Mouse (Mus musculus) kidney, postnatal 0 days (tissue): ENCODE measurements around the gene Whamm. TPM values are rescaled to one million over a fixed set of nuclear protein-coding genes. Genes with fewer than 3 reads are reported as not detected.

Experiments used
- ATAC-seq: fragments of 200-750 bp; cut with Nextera tagmentation; replicated peaks from 2 replicates; pipeline ENCODE4 v1.8.0; 2017; ENCODE audit warnings: low read depth, moderate number of reproducible peaks, moderate TSS enrichment, moderate library complexity; ENCODE audit not compliant: low FRiP score
- DNase-seq: peaks from one replicate; pipeline ENCODE4 v3.0.0-alpha.2; 2016; ENCODE audit warnings: low spot score
- H3K27ac ChIP-seq: fragments of 300-500 bp; sonication (generic); 2 replicates; pipeline ENCODE4 v1.5.1; 2014; ENCODE audit warnings: mild to moderate bottlenecking
- H3K27me3 ChIP-seq: fragments of 300-500 bp; sonication (generic); 2 replicates; pipeline ENCODE4 v1.6.1; 2014; ENCODE audit warnings: low read length, mixed read lengths; ENCODE audit not compliant: insufficient read depth
- H3K36me3 ChIP-seq: fragments of 300-500 bp; sonication (generic); 2 replicates; pipeline ENCODE4 v1.6.1; 2014; ENCODE audit warnings: low read length, mixed read lengths; ENCODE audit not compliant: insufficient read depth
- H3K4me1 ChIP-seq: fragments of 300-500 bp; sonication (generic); replicated peaks from 2 replicates; pipeline ENCODE4 v1.6.1; 2014; ENCODE audit warnings: antibody characterized with exemption, low read length, mixed read lengths; ENCODE audit not compliant: insufficient read depth
- H3K4me2 ChIP-seq: fragments of 300-500 bp; sonication (generic); 2 replicates; pipeline ENCODE4 v1.6.1; 2014; ENCODE audit warnings: mild to moderate bottlenecking, low read length, moderate library complexity, mixed read lengths
- H3K4me3 ChIP-seq: fragments of 300-500 bp; sonication (generic); replicated peaks from 2 replicates; pipeline ENCODE4 v1.5.1; 2014; ENCODE audit warnings: low read depth, low read length
- H3K9ac ChIP-seq: fragments of 300-500 bp; sonication (generic); 2 replicates; pipeline ENCODE4 v1.6.1; 2014; ENCODE audit warnings: low read depth, low read length
- H3K9me3 ChIP-seq: fragments of 300-500 bp; sonication (generic); replicated peaks from 2 replicates; pipeline ENCODE4 v1.6.1; 2016; ENCODE audit warnings: low read length, inconsistent platforms, mixed read lengths
- CTCF ChIP-seq: IDR thresholded peaks from 2 replicates; pipeline ENCODE4 v1.5.1; 2016; ENCODE audit warnings: antibody characterized with exemption, low read depth, mild to moderate bottlenecking, moderate library complexity
- WGBS: fragments of 180-500 bp; shearing (Covaris S2); extraction: QIAGEN DNeasy Blood & Tissue Kit; methylation state at CpG from one replicate; pipeline ENCODE4 v1.1.7; 2014; 5-methylcytosine and 5-hydroxymethylcytosine counted together
- polyA plus RNA-seq: library from polyadenylated mRNA; unstranded; fragments of >200 nt; fragmentation: Nextera tagmentation; extraction: Ambion mirVana; gene quantifications from 2 replicates; pipeline ENCODE4 v1.2.1, GENCODE M21; 2015

Whamm gene
- polyA plus RNA-seq, 1 experiment from 2014 or later = 5.7 TPM

DNA sequence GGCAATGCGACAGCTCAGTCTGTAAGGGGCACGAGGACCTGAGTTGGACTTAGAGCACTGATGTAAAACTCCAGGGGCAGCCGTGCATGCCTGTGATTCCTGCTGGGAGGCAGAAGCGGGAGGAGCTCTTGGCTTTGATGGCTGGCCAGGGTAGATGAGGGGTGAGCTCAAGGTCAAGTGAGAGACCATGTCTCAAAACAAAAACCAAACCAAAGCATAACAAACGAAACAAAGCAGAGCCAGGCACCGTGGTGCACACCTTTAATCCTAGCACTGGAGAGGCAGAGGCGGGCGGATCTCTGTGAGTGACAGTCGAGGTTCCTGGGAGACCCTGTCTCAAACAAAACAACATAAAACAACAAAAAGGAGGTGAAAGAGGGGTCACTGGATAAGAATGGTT lies 44.0 kb downstream of the Whamm start:
- Histone ChIP-seq H3K4me3 (no peak overlapping the region), H3K9ac (no peak overlapping the region), H3K36me3 (no peaks in the 10 kb centered on the region), H3K27ac (no peak overlapping the region), H3K4me2 (no peak overlapping the region), H3K9me3 (no peaks in the 10 kb centered on the region), H3K4me1 (no peaks in the 10 kb centered on the region), H3K27me3 (no peaks in the 10 kb centered on the region)
- ATAC-seq (no peak), DNase-seq (no peak)
- TF ChIP-seq CTCF = no peak
- WGBS = 63% methylated on average over 8 of the region's 9 CpGs

- Histone ChIP-seq H3K27ac (no peak overlapping the region), H3K27me3 (no peaks in the 10 kb centered on the region), H3K4me2 (no peak overlapping the region), H3K4me1 (no peaks in the 10 kb centered on the region), H3K4me3 (no peak overlapping the region), H3K9ac (no peak overlapping the region), H3K36me3 (no peaks in the 10 kb centered on the region), H3K9me3 (no peaks in the 10 kb centered on the region; the same call in 1 of the 2 replicates)
- WGBS = 75% methylated on average over 4 of the region's 4 CpGs
- TF ChIP-seq CTCF = no peak
- ATAC-seq (no peak), DNase-seq (no peak)
Measured at GRCm38 (mm10) chr7:81622793-81623192, 51.7 kb downstream of the Whamm start.

DNA sequence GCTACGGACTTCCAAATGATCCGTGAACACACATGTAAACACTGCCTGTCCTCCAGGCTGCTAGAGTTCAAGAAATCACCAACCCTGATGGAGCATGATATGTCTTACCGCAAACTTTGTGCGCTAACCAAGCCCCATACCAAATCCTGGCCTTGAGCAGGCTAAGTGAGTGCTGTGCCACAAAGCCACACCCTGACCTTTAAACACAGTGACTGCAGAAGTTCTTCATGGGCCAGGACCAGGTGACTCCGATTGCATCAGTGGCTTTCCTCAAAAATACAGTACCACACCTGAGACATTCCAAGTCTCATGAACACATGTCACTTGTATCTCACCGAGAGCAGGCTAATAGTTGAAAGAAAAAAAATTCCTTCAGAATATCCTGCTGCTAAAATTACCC lies 52.7 kb downstream of the Whamm start:
- Histone ChIP-seq H3K9me3 (no peaks in the 10 kb centered on the region; the same call in 1 of the 2 replicates), H3K36me3 (no peaks in the 10 kb centered on the region), H3K4me2 (no peak overlapping the region), H3K9ac (no peak overlapping the region), H3K27ac (no peak overlapping the region), H3K27me3 (no peaks in the 10 kb centered on the region), H3K4me3 (no peak overlapping the region), H3K4me1 (no peaks in the 10 kb centered on the region)
- TF ChIP-seq CTCF = no peak
- ATAC-seq = no peak
- DNase-seq = no peak
- WGBS = 82% methylated on average over 6 of the region's 6 CpGs

GRCm38 (mm10) chr7:81626460-81626859 lies 55.4 kb downstream of the Whamm start:
- H3K4me3 ChIP-seq = no peak overlapping the region
- no peaks in the 10 kb centered on the region for H3K36me3 ChIP-seq
- TF ChIP-seq CTCF = peak; percentile 61
- H3K9ac ChIP-seq = no peak overlapping the region
- WGBS = 87% methylated on average over 2 of the region's 2 CpGs
- H3K9me3 ChIP-seq = no peaks in the 10 kb centered on the region; the same call in 1 of the 2 replicates
- no peaks in the 10 kb centered on the region for H3K4me1 ChIP-seq
- ATAC-seq (no peak), DNase-seq (no peak)
- no peaks in the 10 kb centered on the region for H3K27me3 ChIP-seq
- no peak overlapping the region for H3K27ac ChIP-seq
- no peak overlapping the region for H3K4me2 ChIP-seq

DNA sequence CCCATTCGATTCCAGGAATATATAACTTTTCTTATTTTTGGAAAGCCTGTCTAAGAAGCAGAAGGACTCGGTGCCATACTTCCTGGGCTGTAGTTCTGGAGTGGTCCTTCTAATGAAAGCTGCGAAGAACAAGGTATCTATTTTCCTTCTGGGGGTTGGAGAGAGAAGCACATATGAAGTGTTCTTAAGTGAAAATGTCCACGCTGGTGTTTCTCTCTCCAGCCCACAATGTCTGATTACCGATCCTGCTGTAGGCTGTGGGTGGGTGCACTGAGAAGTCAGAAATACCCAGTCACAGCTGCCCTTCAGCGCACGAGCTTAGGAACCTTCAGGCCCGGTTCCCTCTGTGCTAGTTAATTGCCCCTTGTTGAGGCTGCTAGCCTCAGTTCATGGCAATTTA lies 60.2 kb downstream of the Whamm start:
- Histone ChIP-seq H3K9me3 (no peaks in the 10 kb centered on the region; the same call in 1 of the 2 replicates), H3K27ac (no peak overlapping the region), H3K36me3 (no peaks in the 10 kb centered on the region), H3K4me1 (no peaks in the 10 kb centered on the region), H3K9ac (no peak overlapping the region), H3K4me3 (no peak overlapping the region), H3K27me3 (no peaks in the 10 kb centered on the region), H3K4me2 (no peak overlapping the region)
- WGBS = 79% methylated on average over 8 of the region's 8 CpGs
- no peak for ATAC-seq
- TF ChIP-seq CTCF = no peak
- DNase-seq = no peak

GRCm38 (mm10) chr7:81632586-81632985 lies 61.5 kb downstream of the Whamm start:
- no peaks in the 10 kb centered on the region for H3K27me3 ChIP-seq
- no peaks in the 10 kb centered on the region for H3K4me1 ChIP-seq
- WGBS = 82% methylated on average over 6 of the region's 6 CpGs
- H3K36me3 ChIP-seq = no peaks in the 10 kb centered on the region
- no peak overlapping the region for H3K9ac ChIP-seq
- no peak overlapping the region for H3K4me2 ChIP-seq
- no peak overlapping the region for H3K27ac ChIP-seq
- TF ChIP-seq CTCF = no peak
- no peak overlapping the region for H3K4me3 ChIP-seq
- H3K9me3 ChIP-seq = no peaks in the 10 kb centered on the region
- DNase-seq (no peak), ATAC-seq (no peak)

DNA sequence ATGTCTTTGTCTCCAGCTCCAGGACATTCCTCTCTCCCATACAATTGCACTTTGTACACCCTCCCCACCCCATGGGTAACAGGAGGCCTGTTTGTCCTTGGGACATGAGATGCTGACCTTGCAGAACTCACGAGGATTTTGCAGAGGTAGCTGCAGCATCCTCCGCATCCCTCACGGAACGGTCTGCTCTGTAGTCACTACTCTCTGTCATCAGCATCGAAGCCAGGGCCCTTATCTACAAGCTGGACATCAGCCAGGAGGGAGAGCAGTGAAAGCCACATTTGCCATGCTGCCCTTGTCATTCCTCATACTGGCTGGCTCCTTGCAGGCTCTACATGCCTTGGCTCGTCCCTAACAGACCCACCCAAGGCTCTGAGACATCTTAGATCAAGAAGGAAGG lies 70.0 kb downstream of the Whamm start:
- DNase-seq (no peak), ATAC-seq (no peak)
- TF ChIP-seq CTCF = no peak
- Histone ChIP-seq H3K9me3 (no peaks in the 10 kb centered on the region), H3K9ac (no peak overlapping the region), H3K4me2 (no peak overlapping the region), H3K27me3 (no peaks in the 10 kb centered on the region), H3K4me1 (no peaks in the 10 kb centered on the region), H3K36me3 (no peaks in the 10 kb centered on the region), H3K4me3 (no peak overlapping the region), H3K27ac (no peak overlapping the region)
- WGBS = 71% methylated on average over 6 of the region's 6 CpGs
